Mouse (Mus musculus): ENCODE measurements around the gene Fam161a. TPM values are rescaled to one million over a fixed set of nuclear protein-coding genes. Genes with fewer than 3 reads are reported as not detected.

Gene Fam161a
- polyA plus RNA-seq, 1 experiment from 2014 or later = 5.4 TPM

GRCm38 (mm10) chr11:23005276-23005675 lies 2.1 kb upstream of the Fam161a start:
- no peaks in the 10 kb centered on the region for H3K9me3 ChIP-seq (replicated peaks; ENCODE audit: control insufficient read depth, low read length, poor library complexity, severe bottlenecking)
- peaks cover 6% of the 10 kb centered on the region; the same call in 1 of the 2 replicates for H3K4me1 ChIP-seq (ENCODE audit: control insufficient read depth, insufficient read depth, low read length)
- peaks cover 30% of the 10 kb centered on the region for H3K36me3 ChIP-seq (ENCODE audit: control insufficient read depth, insufficient read depth, low read length)
- H3K4me3 ChIP-seq (ENCODE audit: low read depth, low read length) = no peak overlapping the region
- H3K4me2 ChIP-seq (ENCODE audit: low read length) = no peak overlapping the region
- H3K27ac ChIP-seq (ENCODE audit: low read length) = no peak overlapping the region
- ATAC-seq = no peak
- WGBS = 97% methylated on average over 1 of the region's 1 CpGs
- no peaks in the 10 kb centered on the region for H3K27me3 ChIP-seq (ENCODE audit: control insufficient read depth, insufficient read depth, low read depth, low read length)
- H3K9ac ChIP-seq (ENCODE audit: low read depth, low read length) = no peak overlapping the region

GRCm38 (mm10) chr11:23007166-23007480 lies 208 bp upstream of the Fam161a start:
- Histone ChIP-seq H3K36me3 (ENCODE audit: control insufficient read depth, insufficient read depth, low read length) (peaks cover 17% of the 10 kb centered on the region), H3K27ac (ENCODE audit: low read length) (peak overlapping the region; percentile 91), H3K9me3 (replicated peaks; ENCODE audit: control insufficient read depth, low read length, poor library complexity, severe bottlenecking) (no peaks in the 10 kb centered on the region), H3K27me3 (ENCODE audit: control insufficient read depth, insufficient read depth, low read depth, low read length) (no peaks in the 10 kb centered on the region), H3K9ac (ENCODE audit: low read depth, low read length) (peak overlapping the region; percentile 62), H3K4me2 (ENCODE audit: low read length) (peak overlapping the region; percentile 78), H3K4me1 (ENCODE audit: control insufficient read depth, insufficient read depth, low read length) (peaks cover 6% of the 10 kb centered on the region; the same call in 1 of the 2 replicates), H3K4me3 (ENCODE audit: low read depth, low read length) (peak overlapping the region; percentile 59)
- 4% methylated on average over 6 of the region's 6 CpGs for WGBS
- ATAC-seq = peak; percentile 59

- Histone ChIP-seq H3K9ac (ENCODE audit: low read depth, low read length) (peak overlapping the region; percentile 75), H3K9me3 (replicated peaks; ENCODE audit: control insufficient read depth, low read length, poor library complexity, severe bottlenecking) (no peaks in the 10 kb centered on the region), H3K27ac (ENCODE audit: low read length) (peak overlapping the region; percentile 91), H3K4me2 (ENCODE audit: low read length) (peak overlapping the region; percentile 78), H3K36me3 (ENCODE audit: control insufficient read depth, insufficient read depth, low read length) (peaks cover 10% of the 10 kb centered on the region), H3K4me3 (ENCODE audit: low read depth, low read length) (peak overlapping the region; percentile 59), H3K4me1 (ENCODE audit: control insufficient read depth, insufficient read depth, low read length) (peaks cover 6% of the 10 kb centered on the region; the same call in 1 of the 2 replicates), H3K27me3 (ENCODE audit: control insufficient read depth, insufficient read depth, low read depth, low read length) (no peaks in the 10 kb centered on the region)
- under 1% methylated on average over 40 of the region's 40 CpGs for WGBS
- ATAC-seq = peak; percentile 98
Measured at GRCm38 (mm10) chr11:23008181-23008823, 971 bp downstream of the Fam161a start.

- 36% methylated on average over 4 of the region's 4 CpGs for WGBS
- peak overlapping the region; percentile 75 for H3K9ac ChIP-seq (ENCODE audit: low read depth, low read length)
Measured at GRCm38 (mm10) chr11:23008824-23009200, 1.5 kb downstream of the Fam161a start.

GRCm38 (mm10) chr11:23013096-23013495 lies 5.8 kb downstream of the Fam161a start:
- Histone ChIP-seq H3K27me3 (ENCODE audit: control insufficient read depth, insufficient read depth, low read depth, low read length) (no peaks in the 10 kb centered on the region), H3K9ac (ENCODE audit: low read depth, low read length) (no peak overlapping the region), H3K9me3 (replicated peaks; ENCODE audit: control insufficient read depth, low read length, poor library complexity, severe bottlenecking) (no peaks in the 10 kb centered on the region), H3K36me3 (ENCODE audit: control insufficient read depth, insufficient read depth, low read length) (no peaks in the 10 kb centered on the region), H3K4me1 (ENCODE audit: control insufficient read depth, insufficient read depth, low read length) (0 out of 2 replicates have a peak, but pooled peaks cover 2% of the 10 kb centered on the region), H3K27ac (ENCODE audit: low read length) (no peak overlapping the region), H3K4me3 (ENCODE audit: low read depth, low read length) (no peak overlapping the region), H3K4me2 (ENCODE audit: low read length) (no peak overlapping the region)
- no peak for ATAC-seq
- whole genome bisulfite sequencing = 74% methylated on average over 1 of the region's 1 CpGs

More at GRCm38 (mm10) chr11:23008824-23009200, 1.5 kb downstream of the Fam161a start:
- H3K4me1 ChIP-seq (ENCODE audit: control insufficient read depth, insufficient read depth, low read length) = peaks cover 6% of the 10 kb centered on the region; the same call in 1 of the 2 replicates
- ATAC-seq = no peak
- peak overlapping the region; percentile 78 for H3K4me2 ChIP-seq (ENCODE audit: low read length)
- no peak overlapping the region; the same call in 1 of the 2 replicates for H3K27ac ChIP-seq (ENCODE audit: low read length)
- no peaks in the 10 kb centered on the region for H3K27me3 ChIP-seq (ENCODE audit: control insufficient read depth, insufficient read depth, low read depth, low read length)
- H3K4me3 ChIP-seq (ENCODE audit: low read depth, low read length) = peak overlapping the region; percentile 59
- H3K9me3 ChIP-seq (replicated peaks; ENCODE audit: control insufficient read depth, low read length, poor library complexity, severe bottlenecking) = no peaks in the 10 kb centered on the region
- H3K36me3 ChIP-seq (ENCODE audit: control insufficient read depth, insufficient read depth, low read length) = peaks cover 7% of the 10 kb centered on the region

GRCm38 (mm10) chr11:23013580-23014294 lies 6.4 kb downstream of the Fam161a start:
- ATAC-seq = no peak
- 88% methylated on average over 4 of the region's 4 CpGs for WGBS
- H3K9ac ChIP-seq (ENCODE audit: low read depth, low read length) = no peak overlapping the region

GRCm38 (mm10) chr11:23014996-23015395 lies 7.7 kb downstream of the Fam161a start:
- Histone ChIP-seq H3K4me3 (ENCODE audit: low read depth, low read length) (no peak overlapping the region), H3K27ac (ENCODE audit: low read length) (no peak overlapping the region), H3K4me1 (ENCODE audit: control insufficient read depth, insufficient read depth, low read length) (no peaks in the 10 kb centered on the region), H3K36me3 (ENCODE audit: control insufficient read depth, insufficient read depth, low read length) (no peaks in the 10 kb centered on the region), H3K9ac (ENCODE audit: low read depth, low read length) (no peak overlapping the region), H3K4me2 (ENCODE audit: low read length) (no peak overlapping the region), H3K9me3 (replicated peaks; ENCODE audit: control insufficient read depth, low read length, poor library complexity, severe bottlenecking) (no peaks in the 10 kb centered on the region), H3K27me3 (ENCODE audit: control insufficient read depth, insufficient read depth, low read depth, low read length) (no peaks in the 10 kb centered on the region)
- WGBS = 74% methylated on average over 6 of the region's 6 CpGs
- no peak for ATAC-seq

More at GRCm38 (mm10) chr11:23013580-23014294, 6.4 kb downstream of the Fam161a start:
- Histone ChIP-seq H3K27me3 (ENCODE audit: control insufficient read depth, insufficient read depth, low read depth, low read length) (no peaks in the 10 kb centered on the region), H3K36me3 (ENCODE audit: control insufficient read depth, insufficient read depth, low read length) (no peaks in the 10 kb centered on the region), H3K4me2 (ENCODE audit: low read length) (no peak overlapping the region), H3K27ac (ENCODE audit: low read length) (no peak overlapping the region), H3K9me3 (replicated peaks; ENCODE audit: control insufficient read depth, low read length, poor library complexity, severe bottlenecking) (no peaks in the 10 kb centered on the region), H3K4me1 (ENCODE audit: control insufficient read depth, insufficient read depth, low read length) (0 out of 2 replicates have a peak, but pooled peaks cover 2% of the 10 kb centered on the region), H3K4me3 (ENCODE audit: low read depth, low read length) (no peak overlapping the region)

- WGBS = 96% methylated on average over 4 of the region's 4 CpGs
Measured at GRCm38 (mm10) chr11:23017943-23018342, 10.6 kb downstream of the Fam161a start.

GRCm38 (mm10) chr11:23020116-23020770 lies 12.9 kb downstream of the Fam161a start:
- Histone ChIP-seq H3K27me3 (ENCODE audit: control insufficient read depth, insufficient read depth, low read depth, low read length) (no peaks in the 10 kb centered on the region), H3K4me2 (ENCODE audit: low read length) (no peak overlapping the region), H3K4me3 (ENCODE audit: low read depth, low read length) (no peak overlapping the region), H3K4me1 (ENCODE audit: control insufficient read depth, insufficient read depth, low read length) (no peaks in the 10 kb centered on the region), H3K27ac (ENCODE audit: low read length) (no peak overlapping the region), H3K36me3 (ENCODE audit: control insufficient read depth, insufficient read depth, low read length) (no peaks in the 10 kb centered on the region), H3K9me3 (replicated peaks; ENCODE audit: control insufficient read depth, low read length, poor library complexity, severe bottlenecking) (no peaks in the 10 kb centered on the region), H3K9ac (ENCODE audit: low read depth, low read length) (no peak overlapping the region)
- 63% methylated on average over 24 of the region's 24 CpGs for WGBS
- ATAC-seq = no peak

More at GRCm38 (mm10) chr11:23017943-23018342, 10.6 kb downstream of the Fam161a start:
- Histone ChIP-seq H3K4me1 (ENCODE audit: control insufficient read depth, insufficient read depth, low read length) (no peaks in the 10 kb centered on the region), H3K27ac (ENCODE audit: low read length) (no peak overlapping the region), H3K4me3 (ENCODE audit: low read depth, low read length) (no peak overlapping the region), H3K9ac (ENCODE audit: low read depth, low read length) (no peak overlapping the region), H3K9me3 (replicated peaks; ENCODE audit: control insufficient read depth, low read length, poor library complexity, severe bottlenecking) (no peaks in the 10 kb centered on the region), H3K27me3 (ENCODE audit: control insufficient read depth, insufficient read depth, low read depth, low read length) (no peaks in the 10 kb centered on the region), H3K36me3 (ENCODE audit: control insufficient read depth, insufficient read depth, low read length) (no peaks in the 10 kb centered on the region), H3K4me2 (ENCODE audit: low read length) (no peak overlapping the region)
- ATAC-seq = no peak
